Mouse (Mus musculus): ENCODE results near the gene Izumo1r.

Izumo1r gene

DNA sequence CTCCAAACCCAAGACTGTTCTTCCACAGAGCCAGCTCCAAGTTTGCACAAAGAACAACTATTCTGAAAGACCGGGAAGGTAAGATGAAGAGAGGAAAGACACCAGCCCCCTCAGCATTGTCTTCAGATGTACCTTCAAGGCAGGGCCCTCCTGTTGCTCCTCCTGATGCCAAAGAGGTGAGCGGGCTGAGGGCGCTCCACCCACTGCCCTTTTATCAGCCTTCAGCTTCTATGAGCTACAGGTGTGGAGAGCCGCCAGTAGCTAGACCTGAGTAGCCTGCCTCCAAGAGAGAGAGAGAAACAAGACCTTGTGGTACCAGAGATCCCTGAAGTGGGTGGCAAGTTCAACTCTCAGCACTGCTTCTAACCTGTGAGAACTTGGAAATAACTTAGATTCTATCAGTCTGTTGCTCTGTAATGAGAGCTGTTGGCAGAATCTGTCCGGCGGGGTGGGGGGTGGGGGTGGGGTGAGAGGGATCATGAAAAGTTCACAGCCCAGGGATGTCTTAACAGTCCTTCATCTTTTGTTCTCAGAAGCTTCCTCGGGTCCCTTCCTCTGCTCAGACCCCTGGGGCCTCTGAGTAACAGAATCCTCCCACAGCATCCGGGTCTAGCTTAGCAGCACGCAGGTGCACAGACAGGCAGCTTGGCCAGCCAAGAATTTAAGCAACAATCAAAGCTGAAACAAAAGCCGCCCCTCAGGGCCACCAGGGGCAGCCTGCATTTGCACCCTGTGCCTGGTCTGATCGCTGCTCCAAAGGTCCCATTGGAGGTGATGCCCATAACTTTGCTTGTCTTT is at the start of gene Izumo1r:
Izumo1r (minus strand) TSS at position 369 of the 798 bp plus-strand sequence.
- no peak for DNase-seq

DNA sequence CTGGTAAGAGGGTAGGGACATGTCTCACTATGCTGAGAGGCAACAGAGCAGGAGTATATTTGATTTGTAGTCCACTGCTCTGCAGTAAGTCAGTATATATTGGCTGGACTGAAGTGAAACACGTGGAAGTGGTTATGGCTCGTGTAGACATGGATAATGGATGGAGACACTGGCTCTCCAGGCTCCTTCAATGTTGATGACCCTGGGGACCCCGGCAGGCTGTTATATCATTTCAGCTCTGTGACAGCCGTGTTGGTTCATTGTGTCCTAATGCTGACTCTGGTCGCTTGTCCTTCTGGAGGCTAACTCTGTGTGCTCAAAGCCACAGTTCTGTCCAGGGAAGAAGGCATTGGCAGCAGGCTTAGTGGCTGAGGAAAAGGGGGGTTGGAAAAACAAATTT is 47.3 kb upstream of the Izumo1r start:
- DNase-seq: no peak

DNA sequence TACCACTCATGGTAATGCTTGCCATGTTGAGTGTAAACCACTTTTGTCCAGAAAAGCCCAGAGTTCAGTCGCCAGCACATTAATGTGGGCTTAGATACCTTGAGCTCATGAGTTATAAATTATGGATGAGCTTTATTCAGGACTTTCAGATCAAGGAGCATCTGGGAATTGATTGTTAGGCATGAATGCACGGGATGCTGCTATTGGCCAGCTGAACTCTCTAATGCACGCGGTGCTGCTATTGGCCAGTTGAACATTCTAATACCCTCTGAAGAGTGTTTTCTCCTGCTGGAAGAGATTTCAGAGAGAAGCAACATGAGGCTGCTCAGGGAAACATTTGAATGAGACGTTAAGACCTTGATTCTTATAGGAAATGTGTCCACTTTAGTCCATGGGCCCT is 45.1 kb upstream of the Izumo1r start:
- DNase-seq: no peak

DNA sequence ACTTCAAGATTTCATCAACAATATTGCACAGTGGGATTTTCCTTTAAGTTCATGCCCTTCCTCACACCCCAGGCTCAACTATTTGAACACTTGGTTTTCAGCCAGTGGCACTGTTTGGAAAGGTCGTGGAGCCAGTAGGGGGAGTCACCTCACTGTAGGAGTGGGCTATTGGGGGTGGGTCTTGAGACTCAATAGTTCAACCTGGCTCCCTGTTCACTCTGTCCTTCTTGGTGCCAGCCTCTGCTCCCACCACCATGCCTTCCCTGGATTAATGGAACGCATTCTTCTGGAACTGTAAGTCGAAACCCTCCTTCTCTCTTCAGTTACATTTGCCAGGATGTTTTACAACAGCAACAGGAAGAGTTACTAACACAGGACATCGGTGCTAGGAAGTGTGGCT is 42.9 kb upstream of the Izumo1r start:
- DNase-seq: no peak

DNA sequence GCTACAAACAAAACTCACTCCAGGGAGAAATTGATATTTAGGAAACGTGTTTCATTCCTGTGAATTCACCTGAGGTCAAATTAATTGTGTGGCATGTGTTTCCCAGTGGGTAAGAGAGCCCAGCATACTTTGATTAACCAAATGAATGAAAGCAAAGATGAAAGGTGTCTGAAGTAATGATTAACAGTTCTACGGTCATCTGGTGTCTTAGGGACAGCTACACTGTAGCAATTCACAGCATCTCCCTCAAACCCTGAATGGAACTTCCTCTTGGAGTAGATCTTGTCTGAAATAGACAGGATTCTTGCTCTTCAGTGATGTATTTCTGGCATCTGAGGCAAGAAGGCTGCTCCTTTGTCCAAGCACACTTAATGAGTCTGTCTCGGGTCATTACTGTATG is 42.2 kb upstream of the Izumo1r start:
- no peak for DNase-seq

DNA sequence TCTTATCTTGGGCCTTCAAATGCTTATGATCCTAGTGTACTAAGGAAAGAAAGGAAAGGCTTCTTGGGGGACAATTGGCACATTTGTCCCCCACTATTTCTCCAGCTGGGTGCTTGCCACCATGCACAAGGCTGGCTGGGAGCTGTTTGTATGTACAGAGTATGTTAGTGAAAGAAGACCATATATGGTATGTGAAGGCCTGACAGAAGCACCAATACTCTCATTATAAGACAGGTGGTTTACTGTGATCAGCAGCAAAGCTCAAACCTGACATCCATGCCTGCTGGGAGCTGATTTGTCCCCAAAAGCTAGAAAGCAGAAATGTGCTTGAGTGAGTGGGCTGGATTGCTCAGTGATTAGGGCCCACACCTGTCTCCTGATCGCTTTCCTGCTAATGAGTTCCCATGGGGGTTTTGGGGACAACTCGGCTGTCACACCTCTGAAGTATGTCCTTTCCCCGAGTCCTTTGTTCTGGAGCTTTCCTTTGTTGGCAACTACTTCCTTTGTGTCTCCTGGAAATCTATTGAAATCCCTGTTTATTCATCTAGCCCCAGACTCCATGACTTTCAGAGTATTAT is 38.5 kb upstream of the Izumo1r start:
- DNase-seq: no peak

DNA sequence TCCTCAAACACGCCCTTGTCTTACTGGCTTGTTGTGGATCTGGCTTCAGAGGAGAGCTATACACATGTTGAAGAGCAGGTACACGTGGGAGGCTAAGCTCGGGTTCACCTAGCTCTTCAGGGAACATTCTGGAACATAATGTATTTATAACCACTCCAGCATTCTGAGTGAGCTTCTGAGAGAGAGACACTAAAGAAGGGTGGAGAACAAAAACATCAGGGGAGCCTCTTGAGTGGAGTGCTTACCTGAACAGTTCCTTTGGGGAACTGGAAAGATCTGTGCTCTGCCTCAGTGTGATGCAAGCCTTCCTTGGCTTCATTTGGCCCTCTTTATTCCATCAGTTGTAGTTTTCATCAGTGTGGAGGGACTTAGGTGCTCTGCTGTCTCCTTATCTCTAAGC is 35.9 kb upstream of the Izumo1r start:
- no peak for DNase-seq

DNA sequence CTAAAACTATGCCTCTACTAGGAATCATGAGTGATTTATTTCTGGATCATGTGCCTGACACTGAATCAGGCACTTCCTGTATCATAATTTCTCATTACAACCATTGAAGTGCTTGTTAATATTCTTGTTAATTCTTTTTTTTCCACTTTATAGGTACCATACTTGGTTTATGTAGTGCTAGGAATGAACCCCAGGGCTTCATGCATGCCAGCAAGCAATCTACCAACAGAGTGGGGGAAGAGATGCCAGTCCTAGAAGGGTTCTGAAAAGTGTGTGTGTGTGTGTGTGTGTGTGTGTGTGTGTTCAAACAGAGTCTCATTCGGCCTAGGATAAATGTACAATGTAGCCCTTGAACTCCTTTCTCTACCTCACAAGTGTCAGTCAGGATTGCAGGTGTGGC is 33.6 kb upstream of the Izumo1r start:
- DNase-seq: no peak

DNA sequence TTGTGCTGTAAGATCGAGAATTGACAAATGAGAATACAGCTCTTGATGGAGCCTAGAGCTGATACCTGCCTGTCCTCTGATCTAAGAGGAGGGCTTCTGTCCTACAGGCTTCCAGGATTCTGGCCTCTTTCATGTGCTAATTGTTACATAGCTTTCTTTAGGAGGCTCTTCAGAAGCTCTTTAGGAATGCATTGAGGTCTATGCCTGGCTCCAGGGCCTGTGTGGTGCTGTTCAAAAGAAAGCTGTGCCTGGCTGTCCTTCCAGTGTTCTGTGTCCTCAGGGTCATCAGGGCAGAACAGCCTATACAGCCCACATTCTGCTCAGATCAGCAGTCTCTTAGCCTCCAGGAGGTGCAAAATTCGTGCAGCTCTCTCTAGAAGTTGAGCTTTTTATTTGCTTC is 31.1 kb upstream of the Izumo1r start:
- DNase-seq: no peak

DNA sequence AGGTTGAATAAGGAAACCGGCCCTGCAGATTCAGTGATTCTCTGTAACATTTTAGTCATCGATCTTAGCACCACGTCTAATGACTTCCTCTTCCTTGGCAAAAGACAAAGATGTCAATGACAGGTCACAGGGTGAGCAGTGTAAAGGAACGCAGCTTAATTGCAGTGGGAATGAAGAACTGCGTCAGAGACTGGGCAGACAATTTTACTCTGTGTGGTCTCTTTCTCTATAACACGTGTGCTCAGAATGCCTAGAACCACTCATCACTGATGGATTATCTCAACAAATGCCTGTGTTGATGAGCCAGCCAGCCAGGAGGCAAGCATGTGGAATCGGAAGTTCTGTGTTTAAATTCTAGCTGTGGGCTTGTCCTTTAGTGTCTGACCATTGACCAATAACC is 28.2 kb upstream of the Izumo1r start:
- no peak for DNase-seq

DNA sequence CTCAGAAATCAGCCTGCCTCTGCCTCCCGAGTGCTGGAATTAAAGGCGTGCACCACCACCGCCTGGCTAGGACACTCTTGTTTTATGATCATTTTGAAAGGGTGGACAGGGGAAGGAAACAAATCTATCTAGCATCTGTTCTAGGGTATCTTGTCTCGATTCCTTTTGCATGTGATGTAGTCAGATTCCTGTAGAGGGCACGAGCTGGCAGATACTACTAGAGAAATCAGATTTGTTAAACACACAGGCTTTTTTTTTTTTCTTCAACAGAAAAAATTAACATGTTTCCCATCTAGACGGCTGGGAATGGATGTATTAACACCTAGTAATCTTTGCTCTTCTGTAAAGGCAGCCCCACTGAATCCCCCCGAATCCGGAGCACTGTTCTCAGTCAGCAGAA is 27.5 kb upstream of the Izumo1r start:
- DNase-seq: no peak

DNA sequence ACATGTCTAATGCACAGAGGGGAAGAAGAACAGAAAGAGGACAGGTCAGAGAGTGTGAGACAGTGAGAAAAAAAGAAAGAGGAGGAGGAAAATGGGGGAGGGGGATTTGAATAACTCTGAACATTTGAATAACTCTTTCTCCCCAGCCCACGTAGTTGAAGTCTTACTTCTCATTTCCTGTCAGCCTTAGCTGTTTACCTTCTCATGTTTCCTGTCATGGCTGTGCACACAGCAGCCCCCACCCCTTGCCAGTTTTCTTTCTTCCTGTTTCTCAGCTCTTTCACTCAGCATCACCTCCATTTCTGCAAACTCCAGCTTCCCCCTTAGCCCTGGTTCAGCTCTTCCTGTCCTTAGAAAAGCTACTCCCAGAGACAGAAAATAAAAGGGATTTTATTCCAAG is 22.8 kb upstream of the Izumo1r start:
- no peak for DNase-seq

DNA sequence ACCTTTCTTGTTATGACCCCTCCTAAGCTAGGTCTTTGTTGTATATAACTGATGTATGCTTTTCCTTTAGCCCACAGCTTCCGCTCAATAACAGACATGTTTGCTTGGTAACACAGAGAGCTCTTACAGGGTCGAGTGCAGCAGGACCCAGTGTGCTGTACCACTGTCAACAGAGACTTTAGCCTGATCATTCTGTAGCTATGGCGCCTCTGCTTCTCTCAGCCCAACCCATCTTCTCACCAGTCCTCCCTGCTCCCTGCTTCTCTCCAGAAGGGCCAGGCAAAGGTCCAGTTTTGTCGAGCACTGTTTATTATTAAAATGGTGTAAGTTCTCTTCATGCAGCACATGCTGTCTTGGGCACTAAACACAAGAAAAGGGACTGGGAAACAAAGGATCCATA is 19.9 kb upstream of the Izumo1r start:
- DNase-seq: no peak

DNA sequence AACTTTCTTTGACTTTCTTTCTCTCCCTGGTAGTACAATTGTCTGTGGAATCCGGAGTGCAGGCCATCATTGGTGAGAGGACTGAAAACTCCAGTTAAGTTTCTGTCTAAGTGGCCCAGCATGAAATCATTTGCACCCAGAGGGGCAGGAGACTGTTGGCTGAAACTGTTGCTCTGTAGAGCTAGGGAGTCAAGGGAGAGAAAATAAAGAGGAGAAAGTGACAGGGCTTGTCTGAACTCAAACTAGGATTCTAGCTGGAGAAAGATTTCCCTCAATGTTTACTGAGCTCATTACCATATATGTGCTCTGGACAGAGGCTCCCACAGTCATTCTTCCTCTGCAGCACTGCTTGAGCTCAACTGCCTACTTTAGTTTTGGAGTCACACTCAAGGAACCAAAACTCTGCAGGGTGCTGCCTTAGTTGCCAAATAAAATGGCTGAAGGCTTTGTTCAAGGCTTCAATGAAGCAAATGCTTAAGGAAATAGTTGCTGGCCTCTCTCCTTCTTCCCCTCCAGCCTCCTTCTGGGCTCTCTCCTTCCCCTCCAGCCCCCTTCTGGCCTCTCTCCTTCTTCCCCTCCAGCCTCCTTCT is 18.3 kb upstream of the Izumo1r start:
- no peak for DNase-seq

DNA sequence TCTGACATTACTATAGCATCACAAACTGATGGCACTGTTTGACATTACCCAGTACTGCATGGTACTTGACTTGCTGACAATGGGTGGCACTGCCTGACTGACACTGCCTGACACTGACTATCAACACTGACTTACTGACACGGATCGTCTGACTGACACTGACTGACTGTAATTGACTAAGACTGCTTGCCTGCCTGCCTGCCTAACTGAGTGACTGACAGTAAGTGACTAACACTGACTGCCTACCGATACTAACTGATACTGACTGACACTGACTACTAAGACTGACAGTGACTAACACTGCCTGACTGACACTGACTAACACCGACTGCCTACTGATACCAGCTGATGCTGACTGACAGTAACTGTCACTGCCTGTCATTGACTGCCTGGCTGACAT is 17.5 kb upstream of the Izumo1r start:
- DNase-seq: no peak

DNA sequence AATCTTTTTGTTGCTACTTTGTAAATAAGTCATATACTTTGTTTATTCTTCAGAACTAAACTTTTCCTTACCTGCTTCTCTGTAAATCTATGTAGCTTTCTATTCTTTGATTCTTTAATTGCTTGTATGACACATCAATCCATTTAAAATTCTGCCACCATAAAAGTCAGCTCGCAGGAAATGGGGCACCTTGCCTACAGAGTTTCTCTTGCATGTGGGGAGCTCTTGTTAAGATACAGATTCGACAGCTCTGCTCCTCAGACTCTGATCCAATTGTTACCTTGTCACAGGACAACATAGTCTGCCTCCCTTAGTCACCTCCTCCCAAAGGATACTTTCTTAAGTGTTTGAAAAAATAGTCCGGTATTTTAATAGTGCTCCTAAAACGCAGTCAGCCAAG is 16.9 kb upstream of the Izumo1r start:
- DNase-seq: no peak

DNA sequence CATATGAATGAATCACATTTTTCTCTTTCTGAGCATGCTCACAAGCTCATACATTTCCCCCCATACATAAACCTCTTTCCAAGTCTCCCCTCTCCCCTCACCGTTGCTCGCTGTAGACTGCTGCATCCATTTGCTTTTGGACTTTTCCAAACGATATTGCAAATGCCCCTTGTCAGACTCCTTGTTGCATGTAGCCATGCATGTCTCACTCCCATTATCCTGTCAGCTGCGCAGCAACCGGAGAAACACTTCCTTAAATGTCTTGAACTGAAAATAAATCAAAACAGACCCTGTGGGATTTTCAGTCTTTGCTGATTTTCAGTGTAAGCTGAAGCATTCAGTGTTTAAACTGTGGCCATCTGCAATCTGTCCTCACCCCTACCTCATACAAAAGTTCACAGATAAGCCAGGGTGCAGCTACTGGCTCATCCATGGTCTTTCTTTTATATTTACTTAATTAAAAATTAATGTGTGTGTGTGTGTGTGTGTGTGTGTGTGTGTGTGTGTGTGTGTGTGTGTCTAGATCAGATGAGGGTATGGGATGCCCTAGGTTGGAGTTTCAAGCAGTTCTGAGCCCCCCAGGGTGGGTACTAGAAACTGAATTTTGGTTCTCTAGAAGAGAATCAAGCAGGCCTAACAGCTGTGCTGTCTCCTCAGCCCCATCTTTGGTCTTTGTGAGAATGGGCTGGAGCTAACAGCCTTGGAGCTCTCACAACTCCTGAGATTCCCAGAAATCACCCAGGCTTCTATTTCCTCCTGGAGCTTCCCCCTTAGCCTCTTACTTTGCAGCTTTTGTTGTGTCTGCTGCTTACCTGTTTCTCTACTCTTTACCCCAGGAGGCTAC is 15.3 kb upstream of the Izumo1r start:
- no peak for DNase-seq

DNA sequence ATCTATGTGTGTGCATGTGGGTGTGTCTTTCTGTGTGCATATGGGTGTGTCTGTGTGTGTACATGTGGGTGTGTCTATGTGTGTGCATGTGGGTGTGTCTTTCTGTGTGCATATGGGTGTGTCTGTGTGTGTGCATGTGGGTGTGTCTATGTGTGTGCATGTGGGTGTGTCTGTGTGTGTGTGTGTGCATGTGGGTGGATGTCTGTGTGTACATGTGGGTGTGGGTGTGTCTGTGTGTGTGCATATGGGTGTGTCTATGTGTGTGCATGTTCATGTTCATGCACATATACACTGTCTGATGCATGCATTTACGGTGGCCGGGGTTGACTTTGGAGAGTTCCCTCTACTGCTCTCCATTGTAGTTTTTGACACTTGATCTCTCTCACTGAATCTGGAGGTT is 13.9 kb upstream of the Izumo1r start:
- DNase-seq: no peak

DNA sequence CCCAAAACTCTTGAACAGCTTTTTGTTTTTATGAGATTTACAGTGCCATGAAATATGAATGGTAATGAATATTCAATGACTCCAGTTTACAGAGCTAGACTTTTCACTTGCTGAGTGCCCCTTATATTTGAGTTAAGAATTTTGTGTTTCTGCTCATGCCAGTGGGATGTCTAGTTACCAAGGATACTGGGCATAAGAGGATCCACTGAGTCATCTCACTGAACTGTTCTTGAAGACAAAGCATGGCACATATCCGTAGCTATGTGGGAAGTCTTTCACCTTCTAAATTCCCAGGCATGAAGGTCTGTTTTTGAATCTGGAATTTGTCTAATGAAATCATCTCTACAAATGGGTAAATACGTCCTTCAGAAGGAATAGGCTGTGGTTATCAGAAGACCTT is 8.3 kb upstream of the Izumo1r start:
- DNase-seq: no peak

DNA sequence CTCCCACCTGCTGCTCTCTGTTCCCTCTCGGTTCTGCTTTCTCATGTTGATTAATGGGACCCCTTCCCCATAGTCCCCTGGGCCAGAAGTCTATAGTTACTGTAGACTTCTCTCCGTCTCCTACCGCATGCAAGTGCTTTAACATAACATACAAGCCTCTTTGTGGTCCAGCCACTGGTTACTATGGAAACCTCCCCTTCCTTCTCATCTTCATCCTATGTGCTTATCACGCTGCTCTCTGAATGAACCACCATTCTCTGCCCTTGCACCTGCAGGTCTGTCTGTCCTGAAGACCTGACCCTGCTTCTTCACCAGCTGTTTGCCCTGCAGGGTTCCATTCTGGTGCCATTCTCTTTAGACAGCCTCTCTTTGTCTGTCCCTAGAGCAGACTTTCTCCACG is 6.2 kb upstream of the Izumo1r start:
- DNase-seq: no peak

DNA sequence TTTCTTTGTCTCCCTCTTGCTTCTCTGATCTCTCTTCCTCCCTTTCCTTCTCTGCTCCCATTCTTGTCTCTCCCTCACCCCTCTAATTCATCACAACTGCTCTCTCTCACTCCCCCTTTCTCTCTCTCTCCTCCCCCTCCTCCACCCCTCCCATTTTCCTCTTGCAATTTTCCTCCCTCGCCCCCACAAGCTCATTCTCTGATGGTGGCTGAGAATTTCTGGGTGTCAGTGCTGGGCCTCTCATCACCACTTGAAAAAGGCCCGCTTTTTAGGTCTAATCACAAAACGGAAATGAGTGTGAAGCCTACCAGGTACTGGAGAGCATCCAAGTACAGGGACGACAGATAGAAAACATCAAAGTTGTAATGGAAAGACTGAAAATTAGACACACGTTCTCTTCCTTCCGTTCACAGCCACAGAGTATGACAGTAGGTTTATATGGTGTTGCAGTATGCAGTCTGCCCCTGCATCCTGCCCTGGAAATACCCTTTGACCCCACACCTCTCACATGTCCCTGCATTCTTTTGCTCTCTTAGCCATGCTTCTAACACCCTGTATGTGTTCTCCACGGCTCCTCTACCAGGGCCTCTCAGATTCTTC is 4.2 kb upstream of the Izumo1r start:
- DNase-seq: no peak

DNA sequence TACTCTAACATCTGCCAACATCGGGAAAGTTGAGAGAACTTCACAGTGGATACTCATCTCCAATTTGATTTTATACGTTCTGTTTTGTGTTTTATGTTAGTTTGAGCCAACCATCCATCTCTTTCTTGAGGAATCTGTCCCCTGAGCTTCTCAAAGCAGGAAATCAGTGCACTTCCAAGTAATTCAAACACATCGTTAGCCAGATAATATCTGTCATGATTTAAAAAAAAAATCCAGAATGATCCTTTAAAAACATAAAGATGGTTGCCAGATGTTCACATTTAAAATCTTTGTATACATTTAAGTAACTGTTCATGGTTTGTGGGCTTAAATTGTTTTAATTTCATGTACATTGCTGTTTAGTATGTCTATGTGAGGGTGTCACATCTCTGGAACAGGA is 2.2 kb upstream of the Izumo1r start:
- no peak for DNase-seq

DNA sequence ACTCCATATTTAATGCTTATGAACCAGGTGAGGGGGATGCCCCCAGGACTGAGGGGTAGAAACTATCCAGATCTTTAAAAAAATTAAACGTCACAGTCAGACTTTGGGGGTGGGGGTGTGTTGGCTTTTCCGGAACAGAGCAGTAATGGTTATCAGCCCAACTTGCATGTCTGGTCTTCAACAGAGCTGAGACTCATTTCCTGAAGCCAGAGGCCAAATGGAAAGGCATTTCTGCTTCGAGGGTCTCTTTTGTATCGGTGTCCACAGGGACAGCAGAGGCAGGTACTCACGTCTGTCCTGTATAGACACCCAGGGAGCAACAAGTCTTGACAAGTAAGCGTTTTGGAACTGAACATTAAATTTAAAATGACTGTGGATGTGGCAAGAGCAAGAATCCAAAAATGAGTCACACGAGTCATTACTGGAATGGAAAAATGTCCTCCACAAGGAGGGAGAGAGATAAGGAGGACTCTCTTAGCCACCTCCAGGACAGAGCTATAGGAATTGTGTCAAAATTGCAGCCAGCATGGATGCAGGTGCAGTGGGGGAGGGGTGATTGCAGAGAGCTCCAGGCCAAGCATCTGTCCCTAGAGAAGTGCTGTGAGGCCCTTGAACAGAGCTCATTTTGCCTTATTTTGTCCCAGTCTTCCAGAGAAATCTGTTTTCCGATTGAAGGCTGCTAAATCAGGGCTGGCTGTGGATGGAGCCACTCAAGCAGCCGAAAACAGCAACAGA is 1.2 kb upstream of the Izumo1r start:
- DNase-seq: no peak
